Mouse (Mus musculus) liver, embryonic 13.5 days (tissue): ENCODE results near the gene Bbs4. TPM values are rescaled to one million over a fixed set of nuclear protein-coding genes. Genes with fewer than 3 reads are reported as not detected.

Experiments
- ATAC-seq: fragments of 200-750 bp; cut with Nextera tagmentation; 2 replicates; pipeline ENCODE4 v1.8.0; 2017; ENCODE audit warnings: low read depth, mild to moderate bottlenecking, moderate number of reproducible peaks, moderate library complexity
- DNase-seq: peaks from one replicate; pipeline ENCODE4 v3.0.0; 2022
- H3K27ac ChIP-seq: fragments of 300-500 bp; sonication (generic); 2 replicates; pipeline ENCODE4 v1.5.1; 2015; ENCODE audit warnings: moderate library complexity, mild to moderate bottlenecking, inconsistent platforms
- H3K27me3 ChIP-seq: fragments of 300-500 bp; sonication (generic); 2 replicates; pipeline ENCODE4 v1.6.1; 2015; ENCODE audit warnings: mild to moderate bottlenecking, inconsistent platforms
- H3K36me3 ChIP-seq: fragments of 300-500 bp; sonication (generic); 2 replicates; pipeline ENCODE4 v1.6.1; 2015; ENCODE audit warnings: mild to moderate bottlenecking, inconsistent platforms
- H3K4me1 ChIP-seq: fragments of 300-500 bp; sonication (generic); replicated peaks from 2 replicates; pipeline ENCODE4 v1.6.1; 2015; ENCODE audit warnings: inconsistent platforms
- H3K4me2 ChIP-seq: fragments of 300-500 bp; sonication (generic); 2 replicates; pipeline ENCODE4 v1.6.1; 2015; ENCODE audit warnings: inconsistent platforms, mild to moderate bottlenecking, moderate library complexity
- H3K4me3 ChIP-seq: fragments of 300-500 bp; sonication (generic); replicated peaks from 2 replicates; pipeline ENCODE4 v1.5.1; 2015; ENCODE audit warnings: mild to moderate bottlenecking, inconsistent platforms
- H3K9ac ChIP-seq: fragments of 300-500 bp; sonication (generic); 2 replicates; pipeline ENCODE4 v1.6.1; 2015; ENCODE audit warnings: mild to moderate bottlenecking, inconsistent platforms
- H3K9me3 ChIP-seq: fragments of 300-500 bp; sonication (generic); replicated peaks from 2 replicates; pipeline ENCODE4 v1.6.1; 2016; ENCODE audit warnings: inconsistent platforms
- WGBS: fragments of 180-500 bp; shearing (Covaris S2); methylation state at CpG from one replicate; pipeline ENCODE4 v1.1.7; 2015; ENCODE audit not compliant: insufficient replicate concordance; 5-methylcytosine and 5-hydroxymethylcytosine counted together
- polyA plus RNA-seq: library from polyadenylated mRNA; unstranded; fragments of >200 nt; fragmentation: Nextera tagmentation; extraction: Ambion mirVana; gene quantifications from 2 replicates; pipeline ENCODE4 v1.2.1, GENCODE M21; 2015

The Bbs4 gene
- polyA plus RNA-seq, 1 experiment from 2014 or later, result 2.7 TPM

- Histone ChIP-seq H3K27me3 (no peaks in the 10 kb centered on the region), H3K9me3 (no peaks in the 10 kb centered on the region), H3K4me2 (peak overlapping the region; percentile 96), H3K27ac (peak overlapping the region; percentile 85), H3K36me3 (no peaks in the 10 kb centered on the region), H3K9ac (peak overlapping the region; percentile 93), H3K4me1 (peaks cover 76% of the 10 kb centered on the region), H3K4me3 (peak overlapping the region; percentile 91)
- ATAC-seq (peak; percentile 71), DNase-seq (no peak)
- WGBS, result under 1% methylated on average over 50 of the region's 50 CpGs
Measured at GRCm38 (mm10) chr9:59291688-59292492, 61.4 kb downstream of the Bbs4 start.

- Histone ChIP-seq H3K4me3 (peak within 1 kb of the TSS; percentile 91), H3K4me1 (peaks cover 76% of the 10 kb centered on the region), H3K9me3 (no peaks in the 10 kb centered on the region), H3K4me2 (peak within 1 kb of the TSS; percentile 96), H3K36me3 (no peaks in the 10 kb centered on the region), H3K9ac (peak within 1 kb of the TSS; percentile 93), H3K27me3 (no peaks in the 10 kb centered on the region), H3K27ac (peak within 1 kb of the TSS; percentile 85)
- under 1% methylated on average over 58 of the region's 58 CpGs for whole genome bisulfite sequencing
- DNase-seq, result peak; percentile 98
- ATAC-seq, result peak; percentile 97
Measured at GRCm38 (mm10) chr9:59290957-59291687, 62.2 kb downstream of the Bbs4 start, which contains the start of gene Adpgk. TSS of gene Adpgk (plus strand) at chr9:59291558.

DNA sequence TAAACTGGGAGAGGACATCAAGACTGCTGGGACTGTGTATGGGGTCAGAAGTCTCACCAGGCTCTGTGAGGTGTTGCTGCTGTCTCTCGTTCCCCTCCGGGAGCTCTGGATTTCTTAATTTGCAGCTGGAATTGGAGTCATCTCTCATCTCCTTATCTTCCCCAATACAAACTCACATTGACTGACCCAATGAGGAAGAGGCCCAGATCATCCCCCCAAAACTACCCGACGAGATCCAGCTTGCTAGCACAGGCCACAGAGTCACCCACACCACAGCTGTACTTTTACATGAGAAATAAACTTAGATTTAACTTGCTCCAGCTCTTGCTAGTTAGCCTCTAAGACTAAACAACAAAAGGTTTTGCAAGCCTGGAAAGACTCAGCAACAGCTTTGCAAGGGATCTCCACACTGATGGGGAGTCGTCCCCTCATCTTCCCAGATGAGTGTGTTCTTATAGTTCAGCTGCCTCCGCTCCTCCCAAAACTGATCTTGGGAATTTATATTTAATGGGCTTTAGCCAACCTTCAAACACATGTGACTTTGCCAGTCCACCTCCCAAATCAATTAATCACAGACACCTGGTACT is 63.7 kb downstream of the Bbs4 start:
- Histone ChIP-seq H3K27me3 (no peaks in the 10 kb centered on the region), H3K4me1 (peaks cover 76% of the 10 kb centered on the region), H3K9me3 (no peaks in the 10 kb centered on the region), H3K27ac (peak overlapping the region; percentile 58; the same call in 1 of the 2 replicates), H3K9ac (0 out of 2 replicates have a peak overlapping the region, but pooled peaks have one; percentile 23), H3K4me2 (peak overlapping the region; percentile 44; the same call in 1 of the 2 replicates), H3K36me3 (no peaks in the 10 kb centered on the region), H3K4me3 (no peak overlapping the region)
- DNase-seq (no peak), ATAC-seq (no peak)
- WGBS, result 64% methylated on average over 6 of the region's 6 CpGs

GRCm38 (mm10) chr9:59288685-59289410 is 64.5 kb downstream of the Bbs4 start:
- DNase-seq, result no peak

DNA sequence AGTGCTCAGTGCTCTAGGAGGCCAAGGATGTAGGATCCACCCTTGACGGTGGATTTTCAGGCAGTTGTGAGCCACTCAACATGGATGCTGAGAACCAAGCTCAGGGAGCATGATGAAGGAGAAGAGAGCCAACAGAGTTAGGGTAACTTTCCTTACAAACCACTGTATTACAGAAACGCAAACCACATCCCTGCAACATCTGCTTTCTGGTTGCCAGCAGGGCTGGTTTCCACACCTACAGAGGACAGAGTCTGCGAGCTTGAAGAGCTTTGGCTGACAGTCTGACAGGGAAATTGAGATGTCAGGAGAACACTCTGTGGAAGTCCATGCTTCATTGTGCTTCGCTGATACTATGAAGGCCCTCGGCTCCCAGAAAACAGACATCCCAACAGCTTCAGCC is 65.2 kb downstream of the Bbs4 start:
- H3K9me3 ChIP-seq, result no peaks in the 10 kb centered on the region
- peaks cover 72% of the 10 kb centered on the region for H3K4me1 ChIP-seq
- no peak overlapping the region for H3K4me3 ChIP-seq
- peak overlapping the region; percentile 52 for H3K27ac ChIP-seq
- H3K9ac ChIP-seq, result no peak overlapping the region
- ATAC-seq (no peak), DNase-seq (no peak)
- no peaks in the 10 kb centered on the region for H3K36me3 ChIP-seq
- WGBS, result 62% methylated on average over 5 of the region's 5 CpGs
- H3K4me2 ChIP-seq, result peak overlapping the region; percentile 44; the same call in 1 of the 2 replicates
- H3K27me3 ChIP-seq, result no peaks in the 10 kb centered on the region

More at GRCm38 (mm10) chr9:59288685-59289410, 64.5 kb downstream of the Bbs4 start:
- no peaks in the 10 kb centered on the region for H3K36me3 ChIP-seq
- no peaks in the 10 kb centered on the region for H3K27me3 ChIP-seq
- H3K4me1 ChIP-seq, result peaks cover 76% of the 10 kb centered on the region
- H3K9me3 ChIP-seq, result no peaks in the 10 kb centered on the region
- WGBS, result 32% methylated on average over 3 of the region's 3 CpGs
- peak overlapping the region; percentile 58 for H3K27ac ChIP-seq
- ATAC-seq, result no peak
- 0 out of 2 replicates have a peak overlapping the region, but pooled peaks have one; percentile 15 for H3K9ac ChIP-seq
- no peak overlapping the region for H3K4me3 ChIP-seq
- peak overlapping the region; percentile 44 for H3K4me2 ChIP-seq

DNA sequence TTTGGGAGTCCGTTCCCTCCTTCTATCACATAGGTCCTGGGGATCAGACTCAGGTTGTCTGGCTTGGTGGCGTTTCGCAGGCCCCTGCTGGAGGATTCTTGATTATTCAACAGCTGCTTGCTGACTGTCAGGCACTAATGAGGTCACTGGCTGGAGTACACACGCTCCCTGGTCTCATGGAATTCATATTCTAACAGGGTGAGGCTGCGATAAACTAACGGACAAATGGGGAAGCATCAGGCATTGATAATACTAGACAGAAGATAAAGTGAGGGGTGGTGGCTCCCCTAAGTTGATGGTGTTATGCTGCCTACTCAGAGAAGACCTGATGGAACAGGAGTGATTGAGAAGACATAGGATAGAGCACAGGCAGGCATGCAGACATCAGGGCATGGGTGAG is 67.7 kb downstream of the Bbs4 start:
- H3K27ac ChIP-seq, result peak overlapping the region; percentile 44
- H3K9ac ChIP-seq, result no peak overlapping the region; the same call in 1 of the 2 replicates
- ATAC-seq (peak; percentile 86), DNase-seq (peak; percentile 53)
- H3K36me3 ChIP-seq, result no peaks in the 10 kb centered on the region
- 0 out of 2 replicates have a peak overlapping the region, but pooled peaks have one; percentile 8 for H3K4me2 ChIP-seq
- WGBS, result 32% methylated on average over 6 of the region's 6 CpGs
- H3K27me3 ChIP-seq, result no peaks in the 10 kb centered on the region
- H3K9me3 ChIP-seq, result no peaks in the 10 kb centered on the region
- no peak overlapping the region for H3K4me3 ChIP-seq
- H3K4me1 ChIP-seq, result peaks cover 62% of the 10 kb centered on the region

GRCm38 (mm10) chr9:59282683-59282986 is 70.7 kb downstream of the Bbs4 start:
- DNase-seq, result no peak
- H3K9ac ChIP-seq, result no peak overlapping the region
- no peak for ATAC-seq
- H3K4me2 ChIP-seq, result no peak overlapping the region; the same call in 1 of the 2 replicates
- H3K27ac ChIP-seq, result no peak overlapping the region
- 47% methylated on average over 7 of the region's 7 CpGs for WGBS
- H3K36me3 ChIP-seq, result no peaks in the 10 kb centered on the region
- no peaks in the 10 kb centered on the region for H3K27me3 ChIP-seq
- peaks cover 32% of the 10 kb centered on the region for H3K4me1 ChIP-seq
- H3K4me3 ChIP-seq, result no peak overlapping the region
- no peaks in the 10 kb centered on the region for H3K9me3 ChIP-seq

DNA sequence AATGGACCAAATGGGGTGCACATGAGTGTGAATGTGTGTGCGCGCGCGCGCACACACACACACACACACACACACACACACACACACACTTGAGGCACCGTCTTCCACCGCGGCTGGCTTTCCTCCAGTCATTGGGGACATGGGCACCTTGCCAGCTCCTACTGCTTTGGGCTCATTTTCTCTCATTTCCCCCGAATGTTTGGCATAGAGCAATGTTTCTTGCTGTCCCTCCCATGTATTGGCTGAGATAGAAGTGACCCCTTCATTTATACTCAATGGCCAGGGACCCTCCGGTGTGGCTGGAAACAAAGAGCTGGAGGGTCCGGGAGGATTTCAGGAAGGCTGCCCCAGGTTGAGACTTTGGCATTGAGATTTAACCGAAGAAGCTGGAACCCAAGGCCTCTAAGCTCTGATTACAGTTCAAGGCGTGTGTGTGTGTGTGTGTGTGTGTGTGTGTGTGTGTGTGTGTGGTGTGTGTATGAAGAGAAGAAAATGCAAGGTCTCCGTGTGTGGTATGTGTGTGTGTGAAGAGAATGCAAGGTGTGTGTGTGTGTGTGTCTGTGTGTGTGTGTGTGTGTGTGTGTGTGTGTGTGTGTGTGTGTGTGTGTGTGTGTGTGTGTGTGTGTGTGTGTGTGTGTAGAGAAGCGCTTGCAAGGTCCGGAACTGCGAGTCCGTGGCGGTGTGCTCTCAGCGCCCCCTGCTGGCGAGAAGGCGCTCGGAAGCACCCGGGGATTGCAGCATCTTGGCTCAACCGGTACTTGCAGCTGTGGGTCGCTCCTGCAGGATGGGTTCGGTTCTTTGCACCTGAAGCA is 71.2 kb downstream of the Bbs4 start:
- Histone ChIP-seq H3K27ac (no peak overlapping the region), H3K4me1 (peaks cover 27% of the 10 kb centered on the region), H3K27me3 (no peaks in the 10 kb centered on the region), H3K9ac (no peak overlapping the region), H3K9me3 (no peaks in the 10 kb centered on the region), H3K36me3 (no peaks in the 10 kb centered on the region), H3K4me2 (no peak overlapping the region; the same call in 1 of the 2 replicates), H3K4me3 (no peak overlapping the region)
- DNase-seq (peak; percentile 44), ATAC-seq (no peak)
- 40% methylated on average over 24 of the region's 27 CpGs for WGBS

GRCm38 (mm10) chr9:59280888-59281287 is 72.4 kb downstream of the Bbs4 start:
- H3K36me3 ChIP-seq, result no peaks in the 10 kb centered on the region
- 47% methylated on average over 5 of the region's 5 CpGs for WGBS

DNA sequence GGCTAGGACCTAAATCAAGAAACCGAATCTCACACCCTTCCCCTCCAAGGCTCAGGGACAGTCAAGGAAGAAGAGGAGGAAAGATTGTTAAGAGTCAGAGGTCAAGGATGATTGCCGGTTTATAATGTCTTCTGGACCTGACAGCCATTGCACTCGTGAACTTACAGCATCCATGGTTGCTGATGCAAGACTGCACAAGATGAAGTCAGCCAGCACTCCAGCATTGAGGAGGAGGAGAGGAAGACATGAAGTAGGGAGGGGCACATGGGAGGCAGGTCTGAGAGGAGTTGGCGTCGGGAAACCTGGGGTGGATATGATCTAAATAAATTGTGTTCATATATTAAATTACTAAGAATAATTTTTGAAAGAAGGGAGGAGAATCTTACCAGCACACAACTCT is 74.6 kb downstream of the Bbs4 start:
- H3K9ac ChIP-seq, result no peak overlapping the region
- 62% methylated on average over 5 of the region's 5 CpGs for WGBS
- no peaks in the 10 kb centered on the region for H3K36me3 ChIP-seq
- H3K4me1 ChIP-seq, result peaks cover 3% of the 10 kb centered on the region; the same call in 1 of the 2 replicates
- no peaks in the 10 kb centered on the region for H3K9me3 ChIP-seq
- H3K27ac ChIP-seq, result no peak overlapping the region
- H3K4me2 ChIP-seq, result no peak overlapping the region
- no peaks in the 10 kb centered on the region for H3K27me3 ChIP-seq
- DNase-seq, result no peak
- no peak for ATAC-seq
- no peak overlapping the region for H3K4me3 ChIP-seq

More at GRCm38 (mm10) chr9:59280888-59281287, 72.4 kb downstream of the Bbs4 start:
- Histone ChIP-seq H3K4me3 (no peak overlapping the region), H3K27me3 (no peaks in the 10 kb centered on the region), H3K9ac (no peak overlapping the region), H3K9me3 (no peaks in the 10 kb centered on the region), H3K27ac (no peak overlapping the region), H3K4me2 (no peak overlapping the region), H3K4me1 (peaks cover 15% of the 10 kb centered on the region)
- ATAC-seq (no peak), DNase-seq (no peak)
